Mouse (Mus musculus) ES-E14 (cell line): Measurements from ENCODE around the gene Col1a1. TPM values are rescaled to one million over a fixed set of nuclear protein-coding genes. Genes with fewer than 3 reads are reported as not detected.
A peak's percentile ranks its signal among the peaks of the same experiment; 100 is the strongest.

Source experiments
- DNase-seq: peaks from one replicate; pipeline ENCODE4 v3.0.0-alpha.2; 2013; ENCODE audit warnings: low read depth, low spot score
- H3K27ac ChIP-seq: 2 replicates; pipeline ENCODE4 v1.5.1; 2012; ENCODE audit warnings: low read depth, mild to moderate bottlenecking, low read length, moderate library complexity, mixed read lengths; ENCODE audit not compliant: poor library complexity, insufficient read depth, severe bottlenecking
- H3K36me3 ChIP-seq: 2 replicates; pipeline ENCODE4 v1.6.1; 2012; ENCODE audit warnings: mild to moderate bottlenecking, low read length, moderate library complexity, mixed read lengths; ENCODE audit not compliant: control insufficient read depth, poor library complexity, insufficient read depth, severe bottlenecking
- H3K4me1 ChIP-seq, 2 experiments: fragments of 150-350 bp in 1 of 2; sonication (generic) in 1 of 2; 2 replicates each; pipeline ENCODE4 v1.6.1; 2012; ENCODE audit warnings: low read length in 2 of 2, mild to moderate bottlenecking in 1 of 2, mixed read lengths in 1 of 2; ENCODE audit not compliant: control insufficient read depth in 2 of 2, insufficient read depth in 2 of 2, poor library complexity in 1 of 2
- H3K4me3 ChIP-seq, 2 experiments: fragments of 150-350 bp in 1 of 2; sonication (generic) in 1 of 2; 2 replicates each; pipeline ENCODE4 v1.5.1; 2012; ENCODE audit warnings: low read length in 2 of 2, low read depth in 1 of 2, mild to moderate bottlenecking in 1 of 2, mixed read lengths in 1 of 2; ENCODE audit not compliant: insufficient read depth in 1 of 2, poor library complexity in 1 of 2, severe bottlenecking in 1 of 2
- H3K9ac ChIP-seq: 2 replicates; pipeline ENCODE4 v1.6.1; 2012; ENCODE audit warnings: low read depth, mild to moderate bottlenecking, low read length, mixed read lengths; ENCODE audit not compliant: poor library complexity, insufficient read depth, severe bottlenecking
- H3K9me3 ChIP-seq: fragments of 150-350 bp; sonication (generic); 2 replicates; pipeline ENCODE4 v1.6.1; 2012; ENCODE audit warnings: low read depth, mild to moderate bottlenecking, low read length; ENCODE audit not compliant: control insufficient read depth, insufficient read depth
- CHD2 ChIP-seq: IDR thresholded peaks from 2 replicates; pipeline ENCODE4 v1.6.1; 2014; ENCODE audit warnings: mild to moderate bottlenecking, low read depth, low read length, inconsistent platforms
- HCFC1 ChIP-seq: IDR thresholded peaks from 2 replicates; pipeline ENCODE4 v1.6.1; 2012; ENCODE audit warnings: low read length, inconsistent platforms, borderline replicate concordance; ENCODE audit not compliant: insufficient read depth
- MAFK ChIP-seq: IDR thresholded peaks from 2 replicates; pipeline ENCODE4 v1.6.1; 2014; ENCODE audit warnings: mild to moderate bottlenecking, low read depth, low read length, inconsistent platforms; ENCODE audit not compliant: insufficient read depth
- ZC3H11A ChIP-seq: IDR thresholded peaks from 2 replicates; pipeline ENCODE4 v1.6.1; 2012; ENCODE audit warnings: low read depth, mild to moderate bottlenecking, inconsistent platforms, low read length, borderline replicate concordance
- ZNF384 ChIP-seq: IDR thresholded peaks from 2 replicates; pipeline ENCODE4 v1.6.1; 2012; ENCODE audit warnings: low read depth, low read length, inconsistent platforms
- in situ Hi-C, 2 experiments: fragments of 600-800 bp; cut with MboI; formaldehyde crosslinking; loops; one replicate each; pipeline ENCODE4 v1.15.1; 2025; ENCODE audit warnings: low sequenced_read_pairs in 2 of 2, inconsistent platforms in 1 of 2; ENCODE audit not compliant: unreplicated experiment in 2 of 2
- total RNA-seq: library from RNA; depleted of rRNA; stranded (reverse); fragments of 300-350 nt; gene quantifications from 2 replicates; pipeline ENCODE4 v1.2.3, GENCODE M21; 2012; rRNA removed

Gene Col1a1
- total RNA-seq, 1 experiment, result 125 TPM

- Histone ChIP-seq H3K9ac (no peak overlapping the region), H3K9me3 (no peaks in the 10 kb centered on the region), H3K27ac (no peak overlapping the region), H3K4me3 (no peak overlapping the region), H3K36me3 (peaks cover 34% of the 10 kb centered on the region), H3K4me1 (peaks cover 0 to 9% of the 10 kb centered on the region in 2 experiments; a peak in 1 of 4 replicates)
- no peak for DNase-seq
- in situ Hi-C loops, result no loop called here
- TF ChIP-seq ZNF384 (no peak), MAFK (no peak), ZC3H11A (no peak), CHD2 (no peak), HCFC1 (no peak)
Observed at GRCm38 (mm10) chr11:95000548-95000947, 64.5 kb downstream of the Col1a1 start.

GRCm38 (mm10) chr11:95001058-95001457 is 65.0 kb downstream of the Col1a1 start:
- in situ Hi-C loops, result no loop called here
- H3K9me3 ChIP-seq, result no peaks in the 10 kb centered on the region
- peaks cover 36% of the 10 kb centered on the region for H3K36me3 ChIP-seq
- H3K27ac ChIP-seq, result no peak overlapping the region
- peaks cover 0 to 12% of the 10 kb centered on the region in 2 experiments; a peak in 2 of 4 replicates for H3K4me1 ChIP-seq
- no peak overlapping the region for H3K4me3 ChIP-seq
- peak; percentile 64 for DNase-seq
- TF ChIP-seq ZC3H11A (no peak), HCFC1 (no peak), MAFK (no peak), CHD2 (no peak), ZNF384 (no peak)
- H3K9ac ChIP-seq, result no peak overlapping the region

GRCm38 (mm10) chr11:95001584-95002347 is 65.7 kb downstream of the Col1a1 start:
- Histone ChIP-seq H3K9me3 (no peaks in the 10 kb centered on the region), H3K27ac (no peak overlapping the region), H3K36me3 (peaks cover 30% of the 10 kb centered on the region), H3K4me3 (no peak overlapping the region), H3K4me1 (peaks cover 0 to 15% of the 10 kb centered on the region in 2 experiments; a peak in 2 of 4 replicates), H3K9ac (no peak overlapping the region)
- in situ Hi-C loops, result no loop called here
- TF ChIP-seq HCFC1 (no peak), ZC3H11A (no peak), MAFK (no peak), ZNF384 (no peak), CHD2 (no peak)
- DNase-seq, result no peak

Other genes with a start within 250 kb of the Col1a1 start
- 0.18 TPM in 1 of 2 replicates, not detected in the other for gene Gm11541, start 231.7 kb upstream of the Col1a1 start, total RNA-seq
- gene Cdc34b, start 194.4 kb upstream of the Col1a1 start, total RNA-seq, result 0.32 and 0.54 TPM in 2 replicates
- gene Tmem92, start 153.5 kb upstream of the Col1a1 start, total RNA-seq, result 19.8 and 27.1 TPM in 2 replicates
- gene Hils1, start 31.4 kb downstream of the Col1a1 start, total RNA-seq, result not detected in 2 replicates
- gene Sgca, start 40.1 kb downstream of the Col1a1 start, total RNA-seq, result 0.74 TPM in 1 of 2 replicates, not detected in the other
- gene Ppp1r9b, start 54.8 kb downstream of the Col1a1 start, total RNA-seq, result 29.5 and 32.6 TPM in 2 replicates
- 0.53 and 0.89 TPM in 2 replicates for gene Samd14, start 73.7 kb downstream of the Col1a1 start, total RNA-seq
- gene Pdk2, start 105.1 kb downstream of the Col1a1 start, total RNA-seq, result 1.3 and 1.7 TPM in 2 replicates
- gene Itga3, start 140.6 kb downstream of the Col1a1 start, total RNA-seq, result 189 and 246 TPM in 2 replicates
- 0.11 and 0.54 TPM in 2 replicates for gene Dlx3, start 183.9 kb downstream of the Col1a1 start, total RNA-seq
- 0.16 and 0.18 TPM in 2 replicates for gene Dlx4, start 210.0 kb downstream of the Col1a1 start, total RNA-seq